Mouse (Mus musculus) liver, postnatal 0 days (tissue): ENCODE measurements around the gene Kiss1.

Experiments used
- CTCF ChIP-seq: sonication (generic); IDR thresholded peaks from 2 replicates; pipeline ENCODE4 v1.5.1; 2016; ENCODE audit warnings: antibody characterized with exemption, low read depth
- EP300 ChIP-seq: IDR thresholded peaks from 2 replicates; pipeline ENCODE4 v1.6.1; 2016; ENCODE audit warnings: antibody characterized with exemption, low read depth, mild to moderate bottlenecking

- TF ChIP-seq CTCF, result no peak
- TF ChIP-seq EP300, result no peak
These were observed 11.2 kb downstream of the Kiss1 start for GRCm38 (mm10) chr1:133332656-133333430.
